Mouse (Mus musculus) lung, postnatal 0 days (tissue): ENCODE results near the gene Ube2h.

ENCODE experiments used
- CTCF ChIP-seq: IDR thresholded peaks from 2 replicates; pipeline ENCODE4 v1.5.1; 2016; ENCODE audit warnings: antibody characterized with exemption, mild to moderate bottlenecking
- EP300 ChIP-seq: IDR thresholded peaks from 2 replicates; pipeline ENCODE4 v1.6.1; 2016; ENCODE audit warnings: antibody characterized with exemption, mild to moderate bottlenecking, control low read depth

GRCm38 (mm10) chr6:30352762-30353161, 48.4 kb upstream of the Ube2h start:
- TF ChIP-seq CTCF (no peak), EP300 (no peak)
